Mouse (Mus musculus) kidney, postnatal 0 days (tissue): Measurements from ENCODE around the gene Mogs. TPM values are rescaled to one million over a fixed set of nuclear protein-coding genes. Genes with fewer than 3 reads are reported as not detected.
A peak's percentile ranks its signal among the peaks of the same experiment; 100 is the strongest.

Experiments used
- ATAC-seq: fragments of 200-750 bp; cut with Nextera tagmentation; replicated peaks from 2 replicates; pipeline ENCODE4 v1.8.0; 2017; ENCODE audit warnings: low read depth, moderate number of reproducible peaks, moderate TSS enrichment, moderate library complexity; ENCODE audit not compliant: low FRiP score
- DNase-seq: peaks from one replicate; pipeline ENCODE4 v3.0.0-alpha.2; 2016; ENCODE audit warnings: low spot score
- H3K27ac ChIP-seq: fragments of 300-500 bp; sonication (generic); 2 replicates; pipeline ENCODE4 v1.5.1; 2014; ENCODE audit warnings: mild to moderate bottlenecking
- H3K27me3 ChIP-seq: fragments of 300-500 bp; sonication (generic); 2 replicates; pipeline ENCODE4 v1.6.1; 2014; ENCODE audit warnings: low read length, mixed read lengths; ENCODE audit not compliant: insufficient read depth
- H3K36me3 ChIP-seq: fragments of 300-500 bp; sonication (generic); 2 replicates; pipeline ENCODE4 v1.6.1; 2014; ENCODE audit warnings: low read length, mixed read lengths; ENCODE audit not compliant: insufficient read depth
- H3K4me1 ChIP-seq: fragments of 300-500 bp; sonication (generic); replicated peaks from 2 replicates; pipeline ENCODE4 v1.6.1; 2014; ENCODE audit warnings: antibody characterized with exemption, low read length, mixed read lengths; ENCODE audit not compliant: insufficient read depth
- H3K4me2 ChIP-seq: fragments of 300-500 bp; sonication (generic); 2 replicates; pipeline ENCODE4 v1.6.1; 2014; ENCODE audit warnings: mild to moderate bottlenecking, low read length, moderate library complexity, mixed read lengths
- H3K4me3 ChIP-seq: fragments of 300-500 bp; sonication (generic); replicated peaks from 2 replicates; pipeline ENCODE4 v1.5.1; 2014; ENCODE audit warnings: low read depth, low read length
- H3K9ac ChIP-seq: fragments of 300-500 bp; sonication (generic); 2 replicates; pipeline ENCODE4 v1.6.1; 2014; ENCODE audit warnings: low read depth, low read length
- H3K9me3 ChIP-seq: fragments of 300-500 bp; sonication (generic); replicated peaks from 2 replicates; pipeline ENCODE4 v1.6.1; 2016; ENCODE audit warnings: low read length, inconsistent platforms, mixed read lengths
- CTCF ChIP-seq: IDR thresholded peaks from 2 replicates; pipeline ENCODE4 v1.5.1; 2016; ENCODE audit warnings: antibody characterized with exemption, low read depth, mild to moderate bottlenecking, moderate library complexity
- WGBS: fragments of 180-500 bp; shearing (Covaris S2); extraction: QIAGEN DNeasy Blood & Tissue Kit; methylation state at CpG from one replicate; pipeline ENCODE4 v1.1.7; 2014; 5-methylcytosine and 5-hydroxymethylcytosine counted together
- polyA plus RNA-seq: library from polyadenylated mRNA; unstranded; fragments of >200 nt; fragmentation: Nextera tagmentation; extraction: Ambion mirVana; gene quantifications from 2 replicates; pipeline ENCODE4 v1.2.1, GENCODE M21; 2015

Mogs gene
- polyA plus RNA-seq, 1 experiment from 2014 or later = 37.6 TPM

DNA sequence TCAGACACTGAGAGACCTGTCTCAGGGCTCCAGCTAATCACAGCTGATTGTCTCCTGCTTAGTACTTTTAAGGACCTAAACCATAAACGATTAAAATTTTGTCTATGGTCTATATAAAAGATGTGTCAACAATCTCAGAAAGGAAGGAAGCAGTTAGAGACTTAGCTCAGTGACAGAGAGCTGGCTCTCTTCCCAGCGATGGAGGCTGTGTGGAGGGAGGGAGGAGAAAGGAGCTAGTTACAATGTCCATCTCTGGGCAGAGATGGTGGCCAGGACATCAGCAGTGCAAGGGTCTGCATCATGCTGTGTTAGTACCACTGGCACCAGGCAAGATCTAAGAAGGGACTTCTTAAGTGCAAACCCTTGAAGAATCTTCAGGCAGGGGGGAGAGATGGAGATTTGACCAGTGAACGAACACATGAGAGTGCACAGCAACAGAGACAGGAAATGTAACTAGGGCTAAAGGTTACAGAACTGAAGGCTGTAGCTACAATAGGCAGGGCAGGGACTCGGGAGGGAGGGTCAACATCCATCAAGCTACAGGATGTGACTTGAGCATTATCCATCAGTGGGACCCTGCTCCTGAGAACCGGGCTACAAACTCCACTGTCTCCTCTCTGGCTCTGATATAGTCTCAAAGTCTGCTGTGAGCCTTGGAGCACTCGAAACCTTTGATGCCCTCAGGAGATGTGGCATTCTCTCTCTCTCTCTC, 22.7 kb upstream of the Mogs start:
- Histone ChIP-seq H3K27ac (peak overlapping the region; percentile 64), H3K9ac (no peak overlapping the region), H3K4me3 (no peak overlapping the region), H3K4me1 (0 out of 2 replicates have a peak, but pooled peaks cover 9% of the 10 kb centered on the region), H3K27me3 (peaks cover 15% of the 10 kb centered on the region; the same call in 1 of the 2 replicates), H3K4me2 (peak overlapping the region; percentile 27), H3K36me3 (no peaks in the 10 kb centered on the region), H3K9me3 (no peaks in the 10 kb centered on the region)
- 29% methylated on average over 6 of the region's 6 CpGs for WGBS
- no peak for TF ChIP-seq CTCF
- ATAC-seq (no peak), DNase-seq (peak; percentile 76)

DNA sequence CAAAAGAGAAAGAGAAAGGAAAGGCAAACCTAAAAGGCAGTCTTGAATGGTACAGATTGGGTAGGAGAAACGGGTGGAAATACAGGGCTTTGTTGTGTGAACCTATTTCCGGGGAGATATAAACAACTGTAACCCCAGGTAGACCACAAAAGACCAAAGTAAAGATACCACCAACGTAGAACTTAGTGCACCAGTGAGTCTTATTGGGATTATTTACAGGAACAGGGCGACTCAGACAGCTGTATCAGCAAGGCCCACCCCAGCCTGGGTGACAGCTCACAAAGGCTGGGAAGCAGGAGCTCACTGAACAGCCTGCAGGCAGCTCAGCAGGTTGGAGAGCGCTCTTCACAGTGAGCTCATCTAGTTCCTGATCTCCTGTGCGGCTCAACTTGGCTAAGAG, 19.3 kb upstream of the Mogs start:
- no peak for DNase-seq
- Histone ChIP-seq H3K4me2 (no peak overlapping the region), H3K27me3 (no peaks in the 10 kb centered on the region), H3K36me3 (no peaks in the 10 kb centered on the region), H3K4me3 (no peak overlapping the region), H3K4me1 (0 out of 2 replicates have a peak, but pooled peaks cover 9% of the 10 kb centered on the region), H3K27ac (no peak overlapping the region), H3K9me3 (no peaks in the 10 kb centered on the region), H3K9ac (no peak overlapping the region)
- ATAC-seq = no peak
- WGBS = 60% methylated on average over 6 of the region's 6 CpGs
- no peak for TF ChIP-seq CTCF

DNA sequence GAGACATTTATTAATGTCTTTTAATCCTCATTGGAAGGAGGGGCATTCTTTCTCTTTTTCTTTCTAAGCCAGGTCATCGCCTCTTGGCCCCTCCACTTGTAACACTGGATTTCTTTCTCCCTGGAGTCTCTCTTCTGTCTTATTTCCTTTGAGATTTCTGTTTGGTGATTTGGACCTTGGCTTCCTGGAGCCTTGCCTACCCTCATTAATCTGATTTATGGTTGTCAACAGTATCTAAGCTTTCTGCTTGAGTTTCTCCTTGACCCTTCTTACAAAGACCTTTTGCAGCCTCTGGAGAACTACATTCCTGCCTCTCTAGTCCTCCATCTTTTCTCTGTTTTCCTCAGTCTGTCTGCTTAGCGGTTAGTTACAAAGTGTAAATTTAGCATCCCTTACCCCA, 16.9 kb upstream of the Mogs start:
- ATAC-seq (no peak), DNase-seq (peak; percentile 89)
- Histone ChIP-seq H3K27ac (0 out of 2 replicates have a peak overlapping the region, but pooled peaks have one; percentile 5), H3K36me3 (no peaks in the 10 kb centered on the region), H3K9ac (no peak overlapping the region), H3K27me3 (no peaks in the 10 kb centered on the region), H3K4me1 (peaks cover 18% of the 10 kb centered on the region), H3K4me2 (no peak overlapping the region), H3K4me3 (no peak overlapping the region), H3K9me3 (no peaks in the 10 kb centered on the region)
- WGBS = 13% methylated on average over 2 of the region's 2 CpGs
- TF ChIP-seq CTCF = no peak

DNA sequence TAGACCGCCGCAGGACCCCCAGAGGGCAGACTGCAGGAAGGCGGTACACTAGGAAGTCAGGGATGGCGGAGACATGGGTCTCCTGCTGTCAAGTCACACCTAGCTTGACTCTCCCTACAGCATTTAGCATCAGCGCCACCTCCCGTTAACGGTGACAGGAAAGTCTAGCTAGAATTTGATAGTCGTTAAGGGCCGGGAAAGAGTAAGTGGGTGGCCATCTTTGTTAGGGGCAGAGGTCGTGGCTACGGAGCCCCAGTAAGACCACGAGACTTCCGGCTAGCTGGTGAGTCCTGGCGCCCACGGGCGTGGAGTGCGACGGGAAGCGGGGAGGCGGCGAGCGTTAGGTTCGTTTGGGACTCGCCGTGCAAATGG, 14.0 kb upstream of the Mogs start, which contains the start of the genes Ccdc142 and Gm42688:
TSS of gene Ccdc142 (plus strand) at position 286 of the 372 bp plus-strand sequence.
TSS of gene Gm42688 (plus strand) at position 302 of the 372 bp plus-strand sequence.
- Histone ChIP-seq H3K4me3 (peak within 1 kb of the TSS; percentile 71), H3K36me3 (no peaks in the 10 kb centered on the region), H3K4me1 (peaks cover 19% of the 10 kb centered on the region), H3K9ac (peak within 1 kb of the TSS; percentile 81), H3K27ac (peak within 1 kb of the TSS; percentile 83), H3K9me3 (no peaks in the 10 kb centered on the region), H3K27me3 (no peaks in the 10 kb centered on the region), H3K4me2 (peak within 1 kb of the TSS; percentile 81)
- peak; percentile 88 for ATAC-seq
- under 1% methylated on average over 25 of the region's 25 CpGs for WGBS
- peak; percentile 96 for DNase-seq
- peak; percentile 74 for TF ChIP-seq CTCF

DNA sequence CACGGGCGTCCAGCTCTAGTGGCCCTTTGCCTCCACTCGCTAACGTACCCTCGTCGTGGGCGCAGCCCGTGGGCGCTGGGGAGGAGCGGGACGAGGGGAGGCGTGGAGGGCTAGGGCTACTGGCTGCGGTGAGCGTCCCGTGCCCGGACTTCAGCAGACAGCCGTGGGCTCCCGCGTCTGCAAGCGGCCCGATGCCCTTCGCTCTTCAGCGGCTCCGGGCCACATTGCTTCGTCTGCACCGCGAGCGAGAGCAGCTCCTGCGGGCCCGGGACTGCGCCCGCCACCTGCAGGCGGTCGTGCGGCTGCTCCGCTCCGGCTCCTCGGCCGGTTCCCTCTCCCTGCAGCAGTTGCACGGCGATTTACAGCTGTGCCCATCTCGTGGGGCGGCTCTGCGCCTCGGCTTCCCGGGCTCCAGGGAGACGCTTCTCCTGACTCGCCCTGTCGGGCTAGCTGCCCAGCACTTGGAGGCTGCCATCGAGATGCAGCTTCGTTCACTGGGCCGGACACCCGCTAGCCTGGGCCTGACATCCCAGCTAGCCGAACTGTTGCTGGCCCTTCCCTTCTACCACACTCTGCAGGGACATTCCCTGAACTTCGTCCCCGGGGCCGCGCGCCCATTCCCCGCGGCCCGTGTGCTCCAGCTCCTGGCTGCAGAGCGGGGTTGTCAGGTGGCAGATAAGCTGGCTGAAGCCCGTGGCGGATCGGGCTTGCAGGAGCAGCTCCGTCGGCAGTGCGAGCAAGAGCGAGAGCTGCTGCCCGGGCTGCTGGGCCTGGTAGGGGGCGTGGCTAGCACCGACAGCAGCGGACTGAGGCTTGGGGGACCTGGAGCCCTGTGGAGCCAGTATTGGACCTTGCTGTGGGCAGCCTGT, 13.4 kb upstream of the Mogs start:
- H3K4me1 ChIP-seq = peaks cover 19% of the 10 kb centered on the region
- H3K9me3 ChIP-seq = no peaks in the 10 kb centered on the region
- peak; percentile 80 for DNase-seq
- TF ChIP-seq CTCF = peak; percentile 69
- H3K4me2 ChIP-seq = peak overlapping the region; percentile 81
- H3K4me3 ChIP-seq = peak overlapping the region; percentile 71
- ATAC-seq = peak; percentile 67
- peak overlapping the region; percentile 83 for H3K27ac ChIP-seq
- no peaks in the 10 kb centered on the region for H3K27me3 ChIP-seq
- H3K9ac ChIP-seq = peak overlapping the region; percentile 81
- under 1% methylated on average over 63 of the region's 74 CpGs for WGBS
- H3K36me3 ChIP-seq = no peaks in the 10 kb centered on the region

DNA sequence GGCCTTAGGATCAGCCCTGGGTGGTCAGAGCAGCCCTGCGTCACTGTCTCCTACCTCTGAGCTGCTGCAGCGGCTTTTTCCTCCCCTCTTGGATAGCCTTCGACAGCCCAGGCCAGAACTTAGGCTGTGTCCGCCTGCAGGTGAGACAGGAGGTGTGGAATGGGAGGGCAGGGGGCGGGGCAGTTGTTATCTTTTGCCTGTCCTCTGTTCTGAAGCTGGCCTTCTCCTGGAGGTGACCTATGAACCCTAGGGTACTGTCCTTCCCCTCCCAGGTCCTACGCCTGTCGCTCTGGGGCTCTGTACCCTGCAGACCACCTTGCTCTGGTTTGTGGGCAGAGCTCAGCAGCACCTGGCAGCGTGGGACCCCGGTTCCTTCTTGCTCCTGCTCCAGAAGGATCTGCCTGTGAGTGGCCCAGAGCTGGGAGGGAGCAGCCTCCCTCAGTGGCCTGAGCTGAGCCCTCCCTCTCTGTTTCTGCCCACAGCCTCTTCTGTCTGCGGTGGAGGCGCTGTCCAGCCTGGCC, 12.1 kb upstream of the Mogs start:
- peaks cover 19% of the 10 kb centered on the region for H3K4me1 ChIP-seq
- H3K36me3 ChIP-seq = no peaks in the 10 kb centered on the region
- no peaks in the 10 kb centered on the region for H3K9me3 ChIP-seq
- no peak overlapping the region for H3K4me3 ChIP-seq
- H3K27ac ChIP-seq = no peak overlapping the region
- no peaks in the 10 kb centered on the region for H3K27me3 ChIP-seq
- ATAC-seq (no peak), DNase-seq (no peak)
- peak overlapping the region; percentile 81; the same call in 1 of the 2 replicates for H3K4me2 ChIP-seq
- WGBS = 58% methylated on average over 11 of the region's 11 CpGs
- TF ChIP-seq CTCF = no peak
- H3K9ac ChIP-seq = peak overlapping the region; percentile 81
